Mouse (Mus musculus): ENCODE data around the gene Serpina3i. TPM values are rescaled to one million over a fixed set of nuclear protein-coding genes. Genes with fewer than 3 reads are reported as not detected.

Gene Serpina3i
- total RNA-seq (2023) = not detected

GRCm38 (mm10) chr12:104262863-104263262, at the start of gene Serpina3i:
Gene Serpina3i (plus strand): TSS chr12:104263122.

DNA sequence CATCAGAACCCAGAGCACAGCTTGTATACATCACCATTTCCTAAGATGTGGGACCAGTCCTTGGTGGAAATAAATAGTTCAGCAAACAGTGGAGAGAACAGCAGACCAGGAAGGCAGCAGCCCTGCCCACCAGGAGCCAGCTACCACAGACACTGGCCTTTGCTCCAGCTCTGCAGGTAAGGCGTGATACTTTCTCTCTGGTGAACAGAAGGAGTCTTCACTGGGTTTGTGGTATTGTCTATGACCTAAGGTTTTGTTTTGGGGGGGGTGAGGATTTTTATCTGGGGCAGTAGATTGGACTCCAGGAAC, 48.5 kb upstream of the Serpina3i start, which contains the start of gene Serpina3f:
Gene Serpina3f (plus strand): TSS at position 100 of the 309 bp plus-strand sequence.

GRCm38 (mm10) chr12:104235915-104236314, 27.0 kb upstream of the Serpina3i start, which contains the start of gene Serpina3g:
Gene Serpina3g (plus strand): TSS chr12:104236245.

GRCm38 (mm10) chr12:104314253-104314652, 51.3 kb downstream of the Serpina3i start, which contains the start of gene Serpina3j:
Gene Serpina3j (plus strand): TSS chr12:104314553.

Other genes with a start within 250 kb of the Serpina3i start
- not detected for gene Serpina9, start 249.4 kb upstream of the Serpina3i start, total RNA-seq (2023)
- not detected for gene Serpina12, start 218.7 kb upstream of the Serpina3i start, total RNA-seq (2023)
- gene Serpina5, start 162.0 kb upstream of the Serpina3i start, total RNA-seq (2023) = not detected
- gene Serpina3a, start 150.4 kb upstream of the Serpina3i start, total RNA-seq (2023) = not detected
- gene Serpina3b, start 135.1 kb upstream of the Serpina3i start, total RNA-seq (2023) = under 1 TPM in 1 of 2 experiments, not detected in 1; 0.29 TPM
- not detected for gene Serpina3c, start 109.3 kb upstream of the Serpina3i start, total RNA-seq (2023)
- gene Serpina3f, start 48.6 kb upstream of the Serpina3i start, total RNA-seq (2023) = under 1 TPM; 0.24 to 0.33 TPM
- gene Serpina3g, start 26.9 kb upstream of the Serpina3i start, total RNA-seq (2023) = 1 to 10 TPM in 1 of 2 experiments, under 1 TPM in 1; 0.60 to 4.0 TPM
- not detected for gene Serpina3j, start 51.4 kb downstream of the Serpina3i start, total RNA-seq (2023)
- gene Serpina3k, start 75.4 kb downstream of the Serpina3i start, total RNA-seq (2023) = not detected
- gene Serpina3m, start 75.4 kb downstream of the Serpina3i start, total RNA-seq (2023) = not detected
- not detected for gene Serpina3n, start 143.6 kb downstream of the Serpina3i start, total RNA-seq (2023)
- not detected for gene Gsc, start 210.2 kb downstream of the Serpina3i start, total RNA-seq (2023)

Measured in neutrophil, adult 59 days (primary cell).